Comparison of ENCODE assay signal across 17 mouse cellular contexts in genomic region chr6:49195188-49195587, GRCm38 (mm10). TPM values are rescaled to one million over a fixed set of nuclear protein-coding genes. Genes with fewer than 3 reads are reported as not detected.
"Had no signal": no experiment of that assay in that cellular context is flagged by ENCODE, and none has a peak within 500 bp of the region (broad histone marks: within the 10 kb centered on the region; RNA-seq: fewer than 3 reads in every experiment).

No protein-coding gene starts in this region.

- H3K4me1 ChIP-seq: limb, embryonic 13.5 days; midbrain, embryonic 15.5 days; stomach, embryonic 15.5 days had no signal

- H3K36me3 ChIP-seq: midbrain, embryonic 15.5 days had no signal

- DNase-seq: kidney, adult 2 months; kidney, postnatal 25 days; layer of hippocampus, adult 9-11 months; layer of hippocampus, postnatal 36 days; lung, adult 18-20 months; lung, postnatal 36 days; right cerebral cortex, postnatal 4 days; spleen, adult 18-20 months; thymus, adult 2 months; thymus, postnatal 25 days had no signal

- ATAC-seq: lung, postnatal 0 days; midbrain, embryonic 15.5 days had no signal

- H3K9ac ChIP-seq: limb, embryonic 13.5 days; liver, embryonic 14.5 days; midbrain, embryonic 15.5 days; stomach, embryonic 15.5 days had no signal

- H3K4me3 ChIP-seq: limb, embryonic 13.5 days; midbrain, embryonic 15.5 days; stomach, embryonic 15.5 days had no signal

- H3K27me3 ChIP-seq: limb, embryonic 13.5 days; midbrain, embryonic 15.5 days; stomach, embryonic 15.5 days had no signal

- H3K9me3 ChIP-seq: limb, embryonic 13.5 days; midbrain, embryonic 15.5 days; stomach, embryonic 15.5 days had no signal

- H3K4me2 ChIP-seq: limb, embryonic 13.5 days; midbrain, embryonic 11.5 days; midbrain, embryonic 15.5 days; stomach, embryonic 15.5 days had no signal

- H3K27ac ChIP-seq: limb, embryonic 13.5 days; liver, embryonic 14.5 days; midbrain, embryonic 15.5 days; stomach, embryonic 15.5 days had no signal

RNA-seq across cellular contexts. Expression of gene Igf2bp3, which starts 19.6 kb away (rescaled TPM):
- total RNA-seq: layer of hippocampus, postnatal 36 days; left cerebral cortex, adult 8-10 months had no signal
